Mouse (Mus musculus) thymus, postnatal 4 days (tissue): ENCODE measurements around the gene Pla2g10.
"Not testable (repeated sequence)": the region's sequence is repeated elsewhere in the genome, so short reads cannot be mapped to it uniquely, and the experiment has no call there.

Experiments used
- DNase-seq: peaks from one replicate; pipeline ENCODE4 v3.0.0; 2021

The Pla2g10 gene

DNA sequence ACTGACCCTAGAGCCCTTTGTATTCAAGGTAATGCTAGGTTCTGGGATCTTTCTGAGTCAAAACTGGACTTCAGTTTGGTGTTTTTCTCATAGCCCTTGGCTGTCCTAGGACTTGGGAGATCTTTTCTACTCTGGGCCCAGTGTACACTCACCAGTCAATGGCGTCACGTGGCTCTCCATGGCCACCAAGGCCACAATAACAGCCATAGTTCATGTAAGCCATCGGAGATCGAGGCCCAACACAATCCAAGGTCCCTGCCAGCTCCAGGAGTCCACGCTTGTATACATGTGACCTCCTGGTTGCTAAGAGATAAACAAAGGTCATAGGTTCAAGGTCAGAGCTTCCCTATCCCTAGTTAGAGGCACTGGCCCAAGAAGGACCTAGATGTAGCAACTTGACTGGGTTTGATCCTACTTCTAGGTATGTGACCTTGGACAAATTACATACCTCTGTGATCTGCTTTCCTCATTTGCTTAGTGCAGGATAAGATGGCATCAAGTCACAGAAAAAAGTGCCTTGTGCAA, 2.9 kb downstream of the Pla2g10 start:
- no peak for DNase-seq

DNA sequence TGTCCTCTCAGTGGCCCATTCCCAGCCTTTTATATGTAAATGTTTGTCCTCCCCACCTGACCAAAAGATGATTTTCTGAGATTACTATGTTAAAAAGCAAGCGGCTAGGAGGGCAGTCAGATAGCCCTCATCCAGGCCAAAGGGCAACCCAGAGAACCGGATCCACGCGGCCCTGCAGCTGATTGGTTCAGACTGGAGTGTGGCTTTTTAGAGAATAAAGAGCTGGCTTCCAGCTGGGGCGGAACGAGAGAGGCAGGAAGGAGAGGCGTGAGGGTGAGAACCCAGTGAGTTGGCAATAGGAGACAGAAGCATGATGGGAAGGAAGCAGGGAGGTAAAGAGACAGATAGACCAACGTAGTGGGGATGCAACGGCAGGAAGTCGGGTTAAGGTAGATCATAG, 7.8 kb downstream of the Pla2g10 start:
- DNase-seq, result peak; percentile 32

DNA sequence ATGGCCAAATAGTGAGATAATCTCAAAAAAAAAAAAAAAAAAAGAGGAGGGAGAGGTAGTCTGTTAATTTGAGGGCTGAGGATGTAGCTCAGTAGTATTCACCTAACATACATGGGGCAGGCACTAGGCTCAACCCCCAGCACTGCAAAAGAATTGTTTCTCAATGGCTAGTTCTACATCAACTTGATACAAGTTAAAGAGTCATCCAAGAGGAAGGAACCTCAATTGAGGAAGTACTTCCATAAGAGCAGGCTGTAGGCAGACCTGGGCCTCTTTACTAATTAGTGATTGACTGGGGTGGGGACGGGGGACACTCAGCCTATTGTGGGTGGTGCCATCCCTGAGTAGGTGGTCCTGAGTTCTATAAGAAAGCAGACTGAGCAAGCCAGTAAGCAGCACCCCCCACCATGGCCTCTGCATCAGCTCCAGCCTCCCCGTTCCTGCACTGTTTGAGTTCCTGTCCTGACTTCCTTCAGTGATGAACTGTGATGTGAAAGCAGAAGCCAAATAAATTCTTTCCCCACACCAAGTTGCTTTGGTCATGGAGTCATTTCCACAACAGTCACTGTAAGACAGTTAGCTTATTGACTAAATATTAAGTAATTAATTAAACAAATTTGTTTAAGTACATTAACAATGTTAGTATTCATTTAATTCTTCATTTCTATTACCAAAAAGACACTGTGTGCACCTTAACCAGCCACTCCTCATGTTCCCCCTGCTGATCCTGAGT, 13.8 kb downstream of the Pla2g10 start:
- no peak for DNase-seq

DNA sequence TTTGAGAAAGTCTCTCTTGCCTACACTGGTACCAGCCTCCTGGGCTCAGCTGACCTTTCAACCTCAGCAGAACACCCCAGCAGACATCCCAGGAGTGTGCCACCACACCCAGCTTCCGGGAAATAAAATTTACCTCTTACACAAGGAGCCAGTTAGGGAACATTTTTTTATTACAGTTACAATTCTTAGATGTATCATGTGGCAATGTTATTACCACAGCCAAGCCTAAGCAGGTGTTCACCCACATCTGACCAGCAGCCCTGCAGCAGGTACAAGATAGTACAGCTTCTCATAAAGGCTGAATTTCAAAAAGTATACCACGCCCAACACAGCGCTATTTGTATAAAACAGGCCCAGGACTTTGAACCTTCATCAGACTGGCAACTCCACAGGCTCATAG, 15.9 kb downstream of the Pla2g10 start:
- no peak for DNase-seq

DNA sequence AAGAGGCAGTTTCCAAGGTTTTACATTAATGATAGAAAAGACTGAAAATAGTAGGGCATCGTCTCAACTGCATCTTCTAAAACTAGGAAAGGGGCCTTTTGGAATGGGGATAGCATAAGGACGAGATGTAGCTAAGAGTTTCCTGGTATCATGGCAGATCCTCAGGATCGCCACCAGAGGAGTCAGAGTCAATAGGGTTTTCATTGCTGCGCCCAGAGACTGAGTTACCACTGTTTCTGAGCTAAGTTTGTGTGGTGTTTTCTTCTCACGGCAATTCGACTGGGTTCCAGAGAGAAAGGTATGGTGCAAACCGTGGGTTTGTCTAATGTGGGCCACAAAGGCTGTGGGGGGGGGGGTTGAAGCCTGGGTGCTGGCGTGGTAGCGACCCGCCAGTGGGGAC, 26.1 kb downstream of the Pla2g10 start:
- DNase-seq, result no peak

GRCm38 (mm10) chr16:13702184-13702583, 28.6 kb downstream of the Pla2g10 start:
- no peak for DNase-seq

DNA sequence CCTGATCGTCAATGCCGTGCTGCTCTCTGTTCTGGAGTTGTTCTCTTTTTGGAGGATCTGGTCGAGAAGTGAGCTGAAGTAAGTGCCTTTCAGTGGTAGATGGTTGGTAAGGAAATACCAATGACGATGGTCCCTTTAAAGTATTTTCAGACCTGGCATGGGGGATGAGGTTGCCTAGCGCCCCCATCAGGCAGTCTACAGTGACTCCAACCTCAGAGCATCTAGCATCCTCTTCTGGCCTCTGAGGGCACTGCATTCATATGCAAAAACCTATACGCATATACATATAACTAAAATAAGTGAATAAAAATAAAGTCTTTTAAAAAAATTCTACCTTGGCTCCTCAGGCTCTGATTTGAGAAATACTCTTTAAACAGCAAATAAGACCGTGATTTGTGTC, 31.8 kb downstream of the Pla2g10 start:
- DNase-seq, result peak; percentile 31

- DNase-seq, result no peak
These were observed 52.0 kb downstream of the Pla2g10 start for GRCm38 (mm10) chr16:13678601-13679319.

- no peak for DNase-seq
These were observed 56.3 kb downstream of the Pla2g10 start for GRCm38 (mm10) chr16:13674511-13674910.

DNA sequence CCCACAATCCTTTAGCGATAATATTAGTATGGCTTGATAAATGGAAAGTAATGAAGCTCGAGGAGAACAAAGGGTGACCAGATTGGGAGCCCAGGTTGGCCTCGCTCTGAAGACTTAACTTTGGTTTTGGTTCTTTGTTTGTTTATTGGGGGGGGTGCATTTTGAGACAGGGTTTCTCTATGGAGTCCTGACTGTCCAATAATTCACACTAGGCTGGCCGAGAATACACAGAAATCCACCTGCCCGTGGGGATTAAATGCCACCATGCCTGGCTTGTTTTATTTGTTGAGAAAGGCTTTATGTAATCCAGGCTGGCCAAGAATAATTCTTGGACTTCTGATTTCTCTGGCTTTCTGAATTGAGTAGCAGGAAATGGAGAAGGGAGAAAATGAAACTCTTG, 57.7 kb downstream of the Pla2g10 start:
- no peak for DNase-seq

GRCm38 (mm10) chr16:13672386-13672898, 58.3 kb downstream of the Pla2g10 start:
- DNase-seq, result peak; percentile 75

GRCm38 (mm10) chr16:13671685-13672385, 58.9 kb downstream of the Pla2g10 start, which contains the start of the genes Bfar and 3110001I22Rik:
Bfar (plus strand) TSS chr16:13671858.
3110001I22Rik (plus strand) TSS chr16:13671929.
- peak; percentile 91 for DNase-seq

DNA sequence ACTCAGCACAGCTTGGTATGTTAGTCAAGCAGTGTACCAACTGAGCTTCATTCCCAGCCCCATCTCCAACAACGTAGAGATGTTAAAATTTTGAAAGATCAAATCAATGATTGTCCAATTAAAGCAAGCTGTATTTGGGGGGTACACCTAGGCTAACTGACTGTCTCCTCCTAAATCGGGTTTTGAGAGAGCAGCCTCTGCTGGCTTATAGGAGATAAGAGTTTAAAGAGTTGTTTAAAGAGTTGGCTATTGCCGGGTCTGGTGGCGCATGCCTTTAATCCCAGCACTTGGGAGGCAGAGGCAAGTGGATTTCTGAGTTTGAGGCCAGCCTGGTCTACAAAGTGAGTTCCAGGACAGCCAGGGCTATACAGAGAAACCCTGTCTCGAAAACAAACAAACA, 59.9 kb downstream of the Pla2g10 start:
- DNase-seq, result not testable (repeated sequence)

DNA sequence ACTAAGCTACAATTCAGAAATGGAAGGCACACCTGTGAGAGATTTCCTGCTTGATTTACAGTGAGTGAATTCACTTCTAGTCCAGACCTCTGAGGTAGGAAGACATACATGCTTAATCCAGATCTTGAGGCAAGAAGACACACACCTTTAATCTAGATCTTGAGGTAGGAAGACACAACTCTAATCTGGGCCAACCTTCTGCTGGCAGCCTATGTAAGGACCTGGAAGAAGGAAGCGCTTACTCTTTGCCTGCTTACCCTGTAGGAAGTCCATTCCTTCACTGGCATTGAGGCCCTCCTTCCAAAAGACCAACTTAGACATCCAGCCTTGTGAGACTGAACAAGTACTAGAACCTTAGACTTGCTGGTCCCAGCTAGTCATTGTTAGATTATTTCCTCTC, 61.5 kb downstream of the Pla2g10 start:
- DNase-seq, result no peak

DNA sequence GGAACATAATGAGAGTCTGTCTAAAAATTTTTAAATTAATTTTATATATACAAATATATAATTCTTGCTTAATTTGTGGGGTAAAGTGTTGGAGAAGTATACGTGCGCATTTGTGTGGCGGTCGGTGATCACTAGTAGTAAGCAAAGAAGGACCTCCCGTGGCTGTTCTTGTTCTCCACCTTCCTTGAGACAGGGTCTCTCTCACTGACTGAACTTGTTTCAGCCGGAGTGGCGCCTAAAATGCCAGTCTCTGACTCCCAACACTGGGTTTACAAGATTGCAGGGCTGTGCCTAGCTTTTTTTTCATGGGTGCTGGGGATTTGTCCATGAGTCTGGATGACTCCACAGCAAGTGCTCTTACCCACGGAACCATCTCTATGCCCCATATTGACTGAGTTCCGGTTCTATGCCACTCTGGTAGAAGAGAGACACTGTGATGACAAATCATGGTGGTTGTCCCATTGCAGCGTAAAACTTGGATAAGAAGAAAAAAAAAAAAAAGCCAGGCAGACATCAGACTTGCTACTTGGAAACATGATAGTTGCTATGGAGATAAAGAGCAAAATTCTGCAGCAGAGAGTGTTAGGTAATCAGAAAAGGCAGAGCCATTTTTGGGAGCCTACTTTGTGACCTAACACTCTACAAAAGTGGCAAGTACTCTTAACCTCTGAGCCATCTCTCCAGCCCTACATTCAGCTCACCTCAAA, 62.2 kb downstream of the Pla2g10 start:
- peak; percentile 22 for DNase-seq

GRCm38 (mm10) chr16:13667878-13668343, 62.9 kb downstream of the Pla2g10 start, which contains the start of gene Parn:
Parn (minus strand) TSS chr16:13668170.
- peak; percentile 96 for DNase-seq
